Mouse (Mus musculus) 416B (cell line): ENCODE results near the gene 4933405O20Rik.

Experiments used
- DNase-seq: peaks from one replicate; pipeline ENCODE4 v3.0.0; 2011; ENCODE audit warnings: low read depth

Gene 4933405O20Rik

GRCm38 (mm10) chr7:50598890-50599289, at the start of gene 4933405O20Rik:
4933405O20Rik (plus strand) TSS chr7:50599190.
- no peak for DNase-seq

GRCm38 (mm10) chr7:50549572-50549971, 49.4 kb upstream of the 4933405O20Rik start:
- DNase-seq = no peak

GRCm38 (mm10) chr7:50551426-50551825, 47.6 kb upstream of the 4933405O20Rik start:
- no peak for DNase-seq

GRCm38 (mm10) chr7:50562708-50563107, 36.3 kb upstream of the 4933405O20Rik start:
- no peak for DNase-seq

- DNase-seq = no peak
Observed at GRCm38 (mm10) chr7:50573841-50574240, 25.1 kb upstream of the 4933405O20Rik start.

GRCm38 (mm10) chr7:50588642-50589424, 10.2 kb upstream of the 4933405O20Rik start:
- DNase-seq = no peak

- DNase-seq = no peak
Observed at GRCm38 (mm10) chr7:50614101-50614500, 15.1 kb downstream of the 4933405O20Rik start.

GRCm38 (mm10) chr7:50629186-50629585, 30.2 kb downstream of the 4933405O20Rik start:
- DNase-seq = no peak

- no peak for DNase-seq
Observed at GRCm38 (mm10) chr7:50633147-50633546, 34.2 kb downstream of the 4933405O20Rik start.
